Mouse (Mus musculus) T-helper 1 cell (primary cell): ENCODE results near the gene Raver2.

Experiments
- in situ Hi-C: fragments of 300-600 bp; cut with MboI, MseI; formaldehyde crosslinking; loops from one replicate; pipeline ENCODE4 v1.15.1; 2025; ENCODE audit warnings: high pct_unique_total_duplicates

The Raver2 gene

GRCm38 (mm10) chr4:101168189-101168778, 99.5 kb downstream of the Raver2 start:
- in situ Hi-C loops = loop anchor here (5.0 to 25.0 kb wide), 2 partner anchors 154 to 844 kb away; no protein-coding TSS in a partner anchor

GRCm38 (mm10) chr4:101172738-101173137, 104.0 kb downstream of the Raver2 start:
- in situ Hi-C loops = loop anchor here (25.0 kb wide), 1 partner anchor 840 kb away; no protein-coding TSS in a partner anchor

DNA sequence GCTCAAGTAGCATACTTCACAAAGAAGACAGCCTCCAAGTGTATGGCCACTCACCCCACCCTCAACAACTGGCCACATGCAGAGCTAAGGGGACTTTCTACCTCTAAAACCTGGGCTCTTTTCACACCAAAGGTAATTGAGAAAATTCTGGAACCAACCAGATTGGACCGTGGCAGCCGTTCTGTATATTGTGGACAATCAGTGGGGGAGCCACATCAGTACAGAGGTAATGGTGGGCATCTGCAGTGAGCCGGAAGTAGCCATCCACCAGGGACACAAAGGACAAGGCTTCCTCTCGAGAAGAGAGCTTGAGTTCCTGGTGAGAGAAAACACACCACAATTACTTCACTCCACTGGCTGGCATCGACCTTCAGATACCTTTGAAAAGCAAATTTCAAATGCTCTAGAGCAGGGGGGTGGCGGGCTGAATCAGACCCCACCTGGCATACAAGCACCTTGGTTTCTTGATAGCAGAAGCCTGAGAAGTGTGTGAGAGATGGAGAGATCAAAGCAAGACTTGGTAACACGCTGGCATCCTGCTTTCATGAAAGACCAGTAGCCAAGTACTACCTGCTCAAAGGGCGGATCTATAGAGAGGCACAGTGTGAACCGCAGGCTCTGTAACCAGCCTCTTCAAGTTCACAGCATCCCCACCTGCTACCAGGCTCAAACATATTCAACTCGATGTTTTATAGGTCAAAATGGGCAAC, 106.3 kb downstream of the Raver2 start:
- in situ Hi-C loops = loop anchor here (25.0 kb wide), 1 partner anchor 837 kb away; no protein-coding TSS in a partner anchor

GRCm38 (mm10) chr4:101176123-101176522, 107.3 kb downstream of the Raver2 start:
- in situ Hi-C loops = no loop called here

- in situ Hi-C loops = no loop called here
Measured at GRCm38 (mm10) chr4:101177796-101178195, 109.0 kb downstream of the Raver2 start.

- in situ Hi-C loops = no loop called here
Measured at GRCm38 (mm10) chr4:101179076-101179475, 110.3 kb downstream of the Raver2 start.

- in situ Hi-C loops = loop anchor here (5.0 kb wide), 1 partner anchor 57 kb away; no protein-coding TSS in a partner anchor
Measured at GRCm38 (mm10) chr4:101179836-101180235, 111.1 kb downstream of the Raver2 start.

GRCm38 (mm10) chr4:101180681-101181080, 111.9 kb downstream of the Raver2 start:
- in situ Hi-C loops = loop anchor here (5.0 kb wide), 1 partner anchor 57 kb away; no protein-coding TSS in a partner anchor

GRCm38 (mm10) chr4:101182603-101183011, 113.8 kb downstream of the Raver2 start:
- in situ Hi-C loops = loop anchor here (5.0 kb wide), 1 partner anchor 55 kb away; no protein-coding TSS in a partner anchor

DNA sequence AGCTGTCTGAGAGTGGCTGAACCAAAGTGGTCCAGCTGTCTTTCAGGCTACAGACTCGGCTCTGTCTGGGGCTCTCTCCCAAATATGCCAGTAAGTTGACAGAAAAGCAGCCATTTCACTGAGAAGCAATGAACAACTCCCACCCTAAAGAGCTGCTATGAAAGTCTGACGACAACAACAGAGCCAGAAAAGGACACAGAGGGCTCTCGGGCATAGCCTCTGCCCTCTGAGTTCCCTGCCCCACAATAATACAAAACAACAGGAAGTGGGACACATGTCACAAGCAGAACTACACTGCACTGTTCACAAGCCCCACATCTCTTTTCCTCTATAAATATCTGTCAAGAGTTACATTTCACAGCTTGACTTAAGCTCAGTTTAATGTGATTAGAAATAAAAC, 116.4 kb downstream of the Raver2 start:
- in situ Hi-C loops = no loop called here

- in situ Hi-C loops = no loop called here
Measured at GRCm38 (mm10) chr4:101186591-101186990, 117.8 kb downstream of the Raver2 start.

DNA sequence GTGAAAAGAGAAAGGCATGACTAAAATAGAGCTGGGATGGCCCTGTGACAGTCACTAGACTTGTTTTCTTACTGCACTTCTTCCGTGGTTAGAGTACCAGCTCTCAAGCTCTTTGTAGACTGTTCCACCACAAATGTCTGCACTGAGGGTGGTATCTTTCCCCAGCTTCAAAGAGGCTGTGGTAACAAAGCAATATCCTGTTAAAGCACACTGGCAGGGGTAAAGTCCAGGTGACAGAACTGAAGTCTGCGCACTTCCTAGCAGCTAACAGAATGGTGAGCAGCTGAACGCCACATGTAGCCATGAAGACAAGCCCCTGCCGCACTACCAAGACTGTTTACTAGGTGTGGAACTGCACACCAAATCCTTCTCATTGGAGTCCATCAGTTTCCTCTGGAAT, 118.6 kb downstream of the Raver2 start:
- in situ Hi-C loops = no loop called here

GRCm38 (mm10) chr4:101192241-101192976, 123.6 kb downstream of the Raver2 start:
- in situ Hi-C loops = no loop called here

- in situ Hi-C loops = no loop called here
Measured at GRCm38 (mm10) chr4:101194170-101194569, 125.4 kb downstream of the Raver2 start.

DNA sequence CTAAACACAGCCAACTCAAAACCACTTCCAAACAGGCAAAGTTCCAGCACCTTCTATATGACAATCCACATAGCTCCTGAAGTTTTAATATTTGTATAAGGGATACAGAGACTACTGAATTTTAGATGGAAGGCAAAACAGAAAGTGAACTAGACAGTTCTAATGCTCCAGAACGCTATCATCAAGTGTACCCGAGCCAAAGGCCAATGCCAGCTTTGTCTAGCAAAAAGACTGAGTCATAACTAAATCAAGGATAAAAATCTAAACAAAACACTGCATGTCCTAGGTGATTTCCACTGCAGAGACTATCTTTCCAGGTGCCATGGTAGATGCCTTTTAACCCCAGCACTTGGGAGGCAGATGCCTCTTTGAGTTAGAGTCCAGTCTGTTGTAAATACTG, 127.6 kb downstream of the Raver2 start:
- in situ Hi-C loops = no loop called here

- in situ Hi-C loops = no loop called here
Measured at GRCm38 (mm10) chr4:101197421-101198170, 128.8 kb downstream of the Raver2 start.

DNA sequence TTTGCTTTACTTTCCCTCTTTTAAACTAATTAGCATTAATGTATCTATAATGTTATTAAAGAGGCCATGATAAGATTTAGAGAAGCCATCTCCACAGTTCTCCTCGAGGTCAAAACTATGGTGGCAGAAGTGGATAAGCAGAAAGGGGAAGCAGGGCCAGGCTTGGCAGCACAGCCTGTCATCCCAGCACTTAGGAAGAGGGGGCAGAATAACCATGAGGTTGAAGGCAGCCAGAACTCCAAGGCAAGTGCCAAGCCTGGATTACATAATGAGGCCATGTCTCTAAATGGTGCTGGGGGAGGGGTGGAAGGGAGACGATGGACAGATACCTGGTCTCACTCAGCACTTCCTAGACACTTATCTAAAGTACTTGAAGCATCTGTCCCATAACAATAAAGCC, 129.6 kb downstream of the Raver2 start:
- in situ Hi-C loops = no loop called here

GRCm38 (mm10) chr4:101199433-101200081, 130.8 kb downstream of the Raver2 start:
- in situ Hi-C loops = loop anchor here (25.0 kb wide), 1 partner anchor 1313 kb away; no protein-coding TSS in a partner anchor
